Mouse (Mus musculus): ENCODE data around the gene Tle4. TPM values are rescaled to one million over a fixed set of nuclear protein-coding genes. Genes with fewer than 3 reads are reported as not detected.

The Tle4 gene
- polyA plus RNA-seq, 1 experiment from 2014 or later, result 33.9 TPM

GRCm38 (mm10) chr19:14600354-14600753 is 2.5 kb upstream of the Tle4 start:
- no peaks in the 10 kb centered on the region for H3K9me3 ChIP-seq
- H3K36me3 ChIP-seq, result no peaks in the 10 kb centered on the region
- H3K27ac ChIP-seq (replicated peaks), result no peak overlapping the region
- peaks cover 32% of the 10 kb centered on the region for H3K4me1 ChIP-seq (replicated peaks)
- peaks cover 41% of the 10 kb centered on the region for H3K27me3 ChIP-seq
- no peak overlapping the region for H3K4me3 ChIP-seq
- ATAC-seq (ENCODE audit: low read depth), result no peak
- H3K9ac ChIP-seq, result no peak overlapping the region
- H3K4me2 ChIP-seq, result no peak overlapping the region
- 61% methylated on average over 3 of the region's 3 CpGs for WGBS

- Histone ChIP-seq H3K36me3 (no peaks in the 10 kb centered on the region), H3K27me3 (peaks cover 36% of the 10 kb centered on the region), H3K4me1 (replicated peaks) (peaks cover 33% of the 10 kb centered on the region), H3K27ac (replicated peaks) (no peak overlapping the region), H3K9me3 (no peaks in the 10 kb centered on the region), H3K9ac (no peak overlapping the region), H3K4me3 (no peak overlapping the region), H3K4me2 (no peak overlapping the region)
- ATAC-seq (ENCODE audit: low read depth), result no peak
- 38% methylated on average over 8 of the region's 8 CpGs for WGBS
Observed at GRCm38 (mm10) chr19:14599851-14600251, 2.0 kb upstream of the Tle4 start.

- peak; percentile 76 for ATAC-seq (ENCODE audit: low read depth)
- Histone ChIP-seq H3K4me1 (replicated peaks) (peaks cover 41% of the 10 kb centered on the region), H3K27ac (replicated peaks) (peak overlapping the region; percentile 97), H3K36me3 (no peaks in the 10 kb centered on the region), H3K4me2 (peak overlapping the region; percentile 65), H3K27me3 (peaks cover 26% of the 10 kb centered on the region), H3K9ac (peak overlapping the region; percentile 76), H3K4me3 (peak overlapping the region; percentile 50), H3K9me3 (no peaks in the 10 kb centered on the region)
- 1% methylated on average over 46 of the region's 46 CpGs for WGBS
Observed at GRCm38 (mm10) chr19:14598690-14599288, 938 bp upstream of the Tle4 start.

GRCm38 (mm10) chr19:14596941-14597916 is 622 bp downstream of the Tle4 start:
- H3K4me2 ChIP-seq, result peak overlapping the region; percentile 64
- peaks cover 15% of the 10 kb centered on the region; the same call in 1 of the 2 replicates for H3K27me3 ChIP-seq
- 0 out of 2 replicates have a peak, but pooled peaks have one; percentile 1 for ATAC-seq (ENCODE audit: low read depth)
- WGBS, result under 1% methylated on average over 115 of the region's 120 CpGs
- H3K36me3 ChIP-seq, result no peaks in the 10 kb centered on the region
- H3K4me3 ChIP-seq, result peak overlapping the region; percentile 85
- peaks cover 54% of the 10 kb centered on the region for H3K4me1 ChIP-seq (replicated peaks)
- peak overlapping the region; percentile 95 for H3K9ac ChIP-seq
- peak overlapping the region; percentile 97 for H3K27ac ChIP-seq (replicated peaks)
- H3K9me3 ChIP-seq, result no peaks in the 10 kb centered on the region

GRCm38 (mm10) chr19:14596358-14596940 is 1.4 kb downstream of the Tle4 start:
- H3K27me3 ChIP-seq, result peaks cover 15% of the 10 kb centered on the region; the same call in 1 of the 2 replicates
- H3K4me1 ChIP-seq (replicated peaks), result peaks cover 59% of the 10 kb centered on the region
- H3K27ac ChIP-seq (replicated peaks), result peak overlapping the region; percentile 97
- WGBS, result under 1% methylated on average over 12 of the region's 12 CpGs
- peak overlapping the region; percentile 95 for H3K9ac ChIP-seq
- H3K4me3 ChIP-seq, result peak overlapping the region; percentile 85
- no peak for ATAC-seq (ENCODE audit: low read depth)
- no peaks in the 10 kb centered on the region for H3K36me3 ChIP-seq
- H3K9me3 ChIP-seq, result no peaks in the 10 kb centered on the region
- peak overlapping the region; percentile 64 for H3K4me2 ChIP-seq

GRCm38 (mm10) chr19:14595390-14595997 is 2.4 kb downstream of the Tle4 start:
- peak overlapping the region; percentile 85 for H3K4me3 ChIP-seq
- H3K9ac ChIP-seq, result peak overlapping the region; percentile 72

GRCm38 (mm10) chr19:14594537-14594936 is 3.3 kb downstream of the Tle4 start:
- Histone ChIP-seq H3K36me3 (no peaks in the 10 kb centered on the region), H3K4me3 (peak overlapping the region; percentile 85), H3K4me1 (replicated peaks) (peaks cover 60% of the 10 kb centered on the region), H3K9me3 (no peaks in the 10 kb centered on the region), H3K27ac (replicated peaks) (no peak overlapping the region), H3K9ac (peak overlapping the region; percentile 72), H3K27me3 (no peaks in the 10 kb centered on the region), H3K4me2 (peak overlapping the region; percentile 64)
- no peak for ATAC-seq (ENCODE audit: low read depth)
- 65% methylated on average over 3 of the region's 3 CpGs for WGBS

More at GRCm38 (mm10) chr19:14595390-14595997, 2.4 kb downstream of the Tle4 start:
- Histone ChIP-seq H3K27me3 (peaks cover 6% of the 10 kb centered on the region; the same call in 1 of the 2 replicates), H3K9me3 (no peaks in the 10 kb centered on the region), H3K27ac (replicated peaks) (peak overlapping the region; percentile 14), H3K4me1 (replicated peaks) (peaks cover 60% of the 10 kb centered on the region), H3K36me3 (no peaks in the 10 kb centered on the region), H3K4me2 (peak overlapping the region; percentile 64)
- no peak for ATAC-seq (ENCODE audit: low read depth)
- WGBS, result 8% methylated on average over 11 of the region's 11 CpGs

GRCm38 (mm10) chr19:14591809-14592535 is 5.9 kb downstream of the Tle4 start:
- H3K36me3 ChIP-seq, result 0 out of 2 replicates have a peak, but pooled peaks cover 6% of the 10 kb centered on the region
- no peak for ATAC-seq (ENCODE audit: low read depth)
- H3K4me1 ChIP-seq (replicated peaks), result peaks cover 73% of the 10 kb centered on the region
- H3K27ac ChIP-seq (replicated peaks), result 0 out of 2 replicates have a peak overlapping the region, but pooled peaks have one; percentile 42
- 34% methylated on average over 10 of the region's 10 CpGs for WGBS
- H3K9ac ChIP-seq, result peak overlapping the region; percentile 55
- peak overlapping the region; percentile 17 for H3K4me3 ChIP-seq
- H3K4me2 ChIP-seq, result peak overlapping the region; percentile 64
- H3K9me3 ChIP-seq, result no peaks in the 10 kb centered on the region
- 0 out of 2 replicates have a peak, but pooled peaks cover 3% of the 10 kb centered on the region for H3K27me3 ChIP-seq

- H3K4me1 ChIP-seq (replicated peaks), result peaks cover 67% of the 10 kb centered on the region
- H3K36me3 ChIP-seq, result peaks cover 14% of the 10 kb centered on the region; the same call in 1 of the 2 replicates
- H3K4me2 ChIP-seq, result peak overlapping the region; percentile 35
- H3K27me3 ChIP-seq, result 0 out of 2 replicates have a peak, but pooled peaks cover 7% of the 10 kb centered on the region
- H3K9me3 ChIP-seq, result no peaks in the 10 kb centered on the region
- WGBS, result 27% methylated on average over 7 of the region's 7 CpGs
- no peak overlapping the region for H3K9ac ChIP-seq
- ATAC-seq (ENCODE audit: low read depth), result no peak
- no peak overlapping the region for H3K27ac ChIP-seq (replicated peaks)
- H3K4me3 ChIP-seq, result no peak overlapping the region
Observed at GRCm38 (mm10) chr19:14590154-14590553, 7.7 kb downstream of the Tle4 start.

GRCm38 (mm10) chr19:14588221-14589123 is 9.4 kb downstream of the Tle4 start:
- ATAC-seq (ENCODE audit: low read depth), result no peak
- 40% methylated on average over 3 of the region's 3 CpGs for WGBS
- 0 out of 2 replicates have a peak, but pooled peaks cover 7% of the 10 kb centered on the region for H3K27me3 ChIP-seq
- peaks cover 19% of the 10 kb centered on the region; the same call in 1 of the 2 replicates for H3K36me3 ChIP-seq
- no peak overlapping the region for H3K9ac ChIP-seq
- H3K4me3 ChIP-seq, result no peak overlapping the region
- H3K27ac ChIP-seq (replicated peaks), result no peak overlapping the region
- H3K4me2 ChIP-seq, result no peak overlapping the region
- H3K9me3 ChIP-seq, result no peaks in the 10 kb centered on the region
- peaks cover 55% of the 10 kb centered on the region for H3K4me1 ChIP-seq (replicated peaks)
